Mouse (Mus musculus): ENCODE results near the gene Kcns3.

DNA sequence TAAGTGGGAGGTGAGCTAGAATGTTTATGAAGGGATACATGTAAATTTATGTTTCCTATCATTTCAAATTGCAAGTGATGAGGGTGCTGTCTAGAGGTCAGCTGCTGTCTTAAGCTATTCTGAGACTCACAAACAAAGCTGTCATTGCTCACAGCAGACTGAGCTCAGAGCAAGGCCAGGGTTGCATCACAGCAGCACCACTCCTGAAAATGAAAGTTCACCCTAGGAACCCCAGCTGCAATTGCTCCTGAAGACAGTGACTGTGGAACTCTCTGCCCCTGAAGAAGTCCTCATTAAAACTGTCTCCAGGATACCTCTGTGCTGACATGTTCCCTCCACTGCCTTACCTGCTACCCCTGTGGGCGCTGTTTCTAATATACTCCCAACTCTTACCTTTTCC is 44.2 kb upstream of the Kcns3 start:
- TF ChIP-seq POLR2A (IDR thresholded peaks at IDR 0.05; ENCODE audit: borderline replicate concordance, insufficient read depth, low read length) (no peak), CTCF (IDR thresholded peaks at IDR 0.05; ENCODE audit: borderline replicate concordance, insufficient read depth, low read depth, low read length) (no peak)
